Mouse (Mus musculus) lung, adult 2 months (tissue): ENCODE data around the gene Drc3.

Source experiments
- CTCF ChIP-seq: fragments of 200-500 bp; IDR thresholded peaks from 2 replicates; pipeline ENCODE4 v1.5.1; 2011; ENCODE audit warnings: mild to moderate bottlenecking, low read length, control low read depth; ENCODE audit not compliant: insufficient read depth
- POLR2A ChIP-seq: fragments of 200-500 bp; IDR thresholded peaks from 2 replicates; pipeline ENCODE4 v1.6.1; 2011; ENCODE audit warnings: low read depth, mild to moderate bottlenecking, control low read depth, low read length, borderline replicate concordance; ENCODE audit errors: extremely low read depth

DNA sequence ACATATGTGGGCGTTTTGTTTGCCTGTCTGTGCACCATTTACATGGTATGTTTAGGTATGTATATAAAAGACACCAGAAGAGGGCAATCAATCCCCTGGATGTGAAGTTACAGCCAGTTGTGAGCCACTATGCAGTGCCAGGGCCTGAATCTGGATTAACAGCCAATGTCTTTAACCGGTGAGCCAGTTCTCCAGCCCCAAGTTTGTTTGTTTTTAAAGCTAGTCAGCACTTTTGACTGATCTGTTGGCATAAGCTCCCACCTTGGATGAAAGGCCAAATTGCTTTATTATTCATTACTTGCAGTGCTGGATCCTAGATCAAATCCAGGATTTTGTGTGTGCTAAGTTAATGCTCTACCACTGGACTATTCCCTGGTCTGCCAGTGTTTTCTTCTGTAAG is 1.7 kb upstream of the Drc3 start:
- no peak for TF ChIP-seq CTCF
- no peak for TF ChIP-seq POLR2A
